Mouse (Mus musculus) hindlimb bud, embryonic 11.5 days (tissue): Measurements from ENCODE around the gene Upk1a.

Source experiments
- DNase-seq: peaks from one replicate; pipeline ENCODE4 v3.0.0-alpha.2; 2012; ENCODE audit warnings: low read depth, low spot score; ENCODE audit errors: extremely low spot score

Gene Upk1a

DNA sequence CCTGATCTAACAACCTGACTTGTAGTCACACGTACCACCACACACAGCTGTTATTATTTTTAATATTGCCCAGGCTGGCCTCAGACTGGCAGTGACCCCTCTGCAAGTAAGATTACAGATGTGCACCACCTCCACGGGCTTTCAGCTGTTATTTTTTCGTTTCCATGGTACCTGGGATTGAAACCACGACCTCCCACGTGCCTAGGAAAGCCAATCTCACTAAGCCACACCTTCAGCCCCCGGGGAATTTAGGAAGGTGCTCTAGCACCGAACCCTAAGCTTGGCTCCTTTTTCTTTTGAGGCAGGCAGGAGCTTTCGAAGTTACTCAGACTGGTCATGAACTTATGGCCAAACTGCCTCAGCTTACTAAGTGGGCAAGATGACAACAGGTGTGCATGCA lies 8.2 kb downstream of the Upk1a start:
- DNase-seq = no peak

DNA sequence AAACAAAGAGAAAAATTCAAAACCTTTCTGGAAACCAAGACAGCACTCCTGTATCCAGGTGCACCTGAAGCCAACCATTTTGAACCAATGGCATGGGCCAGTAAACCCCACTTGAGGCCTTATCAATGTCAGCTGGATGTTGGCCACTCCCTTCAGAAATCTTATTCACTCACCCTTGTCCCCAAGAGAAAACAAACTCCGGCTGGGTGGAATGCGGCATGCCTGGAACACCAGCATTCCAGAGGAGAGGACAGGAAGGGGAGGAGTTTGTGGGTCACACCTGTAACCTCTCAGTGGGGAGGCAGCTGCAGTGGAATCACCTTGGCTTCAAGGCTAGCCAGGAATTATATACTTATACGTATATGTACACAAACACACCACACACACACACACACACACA lies 10.1 kb downstream of the Upk1a start:
- DNase-seq = no peak

DNA sequence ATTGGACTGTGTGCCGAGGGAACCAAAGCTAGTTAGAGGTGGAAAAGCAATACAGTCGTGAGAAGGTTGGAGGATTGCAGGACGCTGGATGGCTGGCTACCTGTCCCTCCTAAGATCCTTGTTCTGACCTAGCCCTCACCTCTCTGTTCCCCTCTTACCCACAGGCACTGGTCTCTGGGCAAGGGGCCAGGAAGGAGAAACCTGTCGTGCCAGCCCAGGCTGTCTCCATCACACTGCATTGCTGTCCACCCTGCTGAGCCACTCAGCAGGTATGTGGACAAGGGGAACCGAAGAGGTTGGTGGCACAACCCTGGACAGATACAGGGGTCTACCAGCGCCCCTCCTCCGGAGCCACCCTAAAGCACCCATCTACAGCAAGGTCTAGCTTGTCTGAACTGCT lies 12.0 kb downstream of the Upk1a start:
- DNase-seq = no peak

DNA sequence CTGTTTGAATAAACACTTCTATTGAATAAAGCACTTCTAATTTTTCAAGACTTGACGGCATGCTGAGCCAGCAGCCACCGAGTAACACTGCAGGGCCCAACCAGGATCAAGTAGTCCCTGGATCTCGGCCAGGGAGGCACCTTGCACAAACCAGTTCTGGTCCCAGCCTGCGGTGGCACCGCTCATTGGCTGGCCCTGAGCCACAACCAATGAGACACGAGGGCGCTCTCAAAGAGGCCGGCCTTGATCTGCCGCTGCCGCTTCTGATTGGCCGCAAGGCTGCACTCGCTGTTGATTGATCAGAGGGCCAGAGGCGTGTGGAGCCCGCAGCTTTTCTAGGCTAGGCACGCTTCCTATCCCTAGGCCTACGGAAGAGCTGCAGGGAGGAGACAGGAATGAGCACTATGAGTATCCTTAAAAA lies 12.7 kb downstream of the Upk1a start:
- no peak for DNase-seq

DNA sequence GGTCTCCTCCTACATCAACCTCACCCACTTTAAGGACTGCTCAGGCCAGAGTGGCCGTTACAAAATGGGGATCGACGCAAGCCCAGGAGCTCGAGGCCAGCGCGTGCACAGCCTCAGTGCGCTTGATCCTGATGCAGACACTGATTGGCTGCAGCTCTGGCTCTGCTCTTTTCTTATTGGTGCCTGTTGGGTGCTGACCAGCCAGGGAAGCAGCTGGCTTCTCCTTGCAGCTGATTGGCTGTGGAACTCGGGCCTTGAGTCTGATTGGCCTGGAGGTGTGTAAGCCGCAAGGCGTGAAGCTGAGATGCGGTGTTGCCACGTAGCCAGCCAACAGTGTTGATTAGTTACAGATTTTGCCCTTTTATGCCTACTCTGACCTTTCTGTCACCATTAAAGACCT lies 13.9 kb downstream of the Upk1a start, which contains the start of gene Zbtb32:
TSS of gene Zbtb32 (minus strand) at position 124 of the 400 bp plus-strand sequence.
- no peak for DNase-seq

DNA sequence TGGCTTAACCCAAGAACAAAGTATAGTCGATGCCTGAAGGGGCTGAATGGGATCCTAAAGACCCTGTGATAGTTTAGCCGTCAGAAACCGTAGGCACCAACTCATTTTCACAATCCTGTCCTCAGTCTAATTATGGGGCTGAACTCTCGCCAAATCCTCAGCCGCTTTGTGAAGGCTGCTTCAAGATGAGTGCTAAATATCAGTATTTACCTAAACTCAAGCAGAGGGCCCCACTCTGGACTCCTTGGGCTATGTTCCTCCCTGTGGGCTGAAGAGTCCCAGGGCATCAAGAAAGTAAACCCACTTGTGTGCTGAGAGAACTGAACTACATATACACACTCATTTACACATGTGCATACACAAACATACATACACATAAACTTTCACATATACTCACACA lies 15.8 kb downstream of the Upk1a start:
- DNase-seq = no peak

DNA sequence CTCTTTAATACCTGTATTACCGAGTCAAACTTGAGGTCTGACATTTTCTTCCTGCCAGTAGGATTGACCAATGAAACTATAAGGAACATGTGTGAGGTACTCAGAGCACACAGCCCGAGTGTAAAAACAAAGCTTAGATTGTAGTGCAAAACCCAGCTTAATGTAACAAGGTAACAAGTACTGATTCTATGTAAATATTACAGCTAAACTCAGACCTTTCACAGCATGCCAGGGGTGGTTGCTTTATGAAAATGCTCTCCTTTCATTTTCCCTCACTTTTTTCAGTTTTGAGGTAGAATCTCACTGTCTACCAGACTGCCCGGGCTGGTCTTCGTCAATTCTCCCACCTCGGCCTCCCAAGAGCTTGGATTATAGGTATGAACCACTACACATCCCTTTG lies 16.6 kb downstream of the Upk1a start:
- no peak for DNase-seq

DNA sequence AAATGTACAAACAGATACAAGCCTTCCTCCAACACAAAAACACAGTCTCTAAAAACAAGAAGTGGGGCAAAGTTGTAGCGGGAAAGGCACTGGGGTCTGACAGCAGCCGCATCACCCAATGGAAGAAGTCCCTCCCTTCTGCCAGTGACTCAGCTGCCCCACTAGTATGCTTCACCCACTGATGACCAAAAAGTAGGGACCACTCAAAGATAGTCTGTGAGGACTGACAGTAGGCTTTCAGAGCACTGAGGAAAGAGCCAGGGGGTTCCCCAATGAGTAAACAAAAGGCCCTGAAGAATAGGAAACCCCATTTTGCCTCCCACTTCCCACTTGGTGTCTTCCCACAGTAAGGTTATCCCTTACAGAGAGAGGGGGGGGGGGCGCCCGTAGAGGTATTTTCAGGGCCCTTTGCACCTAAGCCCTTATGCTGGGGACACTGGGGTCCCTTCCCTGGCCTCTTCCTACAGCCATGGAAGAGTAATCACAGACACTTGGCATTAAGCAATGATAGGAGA lies 18.1 kb downstream of the Upk1a start:
- DNase-seq = no peak

DNA sequence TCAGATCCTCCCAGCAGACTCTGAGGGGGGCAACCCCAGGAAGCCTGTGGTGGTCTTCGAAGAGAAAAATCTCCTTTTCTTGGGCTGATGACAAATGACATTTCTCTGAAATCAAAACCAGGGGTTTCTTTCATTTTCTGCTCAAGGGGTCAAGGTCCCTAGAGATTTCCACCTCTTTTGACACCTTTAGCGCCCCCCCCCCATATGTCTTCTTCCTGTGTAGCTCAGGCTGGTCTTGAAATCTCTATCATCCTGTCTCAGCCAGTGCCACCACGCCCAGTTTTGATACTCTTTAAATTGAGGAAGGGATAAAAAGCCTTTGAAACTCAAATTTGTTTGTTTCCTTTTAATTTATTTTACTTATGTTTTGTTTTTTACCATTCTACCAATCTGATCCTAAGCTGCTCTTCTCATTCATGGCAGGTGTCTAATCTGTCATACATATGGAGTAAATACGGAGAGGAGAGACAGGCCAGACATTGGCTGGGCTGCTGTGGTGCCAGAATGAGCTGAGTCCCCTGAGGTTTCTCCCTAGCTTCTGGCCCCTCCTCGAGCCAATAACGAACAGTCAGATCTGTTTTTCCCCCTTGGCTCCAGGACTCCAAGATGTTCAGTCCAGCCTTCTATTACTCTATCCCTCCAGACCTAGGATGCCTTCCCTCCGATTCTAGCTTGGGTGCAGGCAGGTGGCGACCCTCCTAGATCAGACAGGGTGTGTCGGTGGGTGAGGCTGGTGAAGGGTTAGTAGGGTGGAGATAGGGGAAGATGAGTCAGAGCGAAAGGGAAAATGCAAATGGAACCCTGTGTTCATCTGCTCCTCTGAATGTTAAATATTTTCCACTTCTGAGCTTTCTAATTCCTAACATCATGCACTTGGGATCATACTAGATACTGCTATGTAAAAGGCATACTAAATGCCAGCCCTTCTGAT lies 18.8 kb downstream of the Upk1a start:
- DNase-seq = no peak

DNA sequence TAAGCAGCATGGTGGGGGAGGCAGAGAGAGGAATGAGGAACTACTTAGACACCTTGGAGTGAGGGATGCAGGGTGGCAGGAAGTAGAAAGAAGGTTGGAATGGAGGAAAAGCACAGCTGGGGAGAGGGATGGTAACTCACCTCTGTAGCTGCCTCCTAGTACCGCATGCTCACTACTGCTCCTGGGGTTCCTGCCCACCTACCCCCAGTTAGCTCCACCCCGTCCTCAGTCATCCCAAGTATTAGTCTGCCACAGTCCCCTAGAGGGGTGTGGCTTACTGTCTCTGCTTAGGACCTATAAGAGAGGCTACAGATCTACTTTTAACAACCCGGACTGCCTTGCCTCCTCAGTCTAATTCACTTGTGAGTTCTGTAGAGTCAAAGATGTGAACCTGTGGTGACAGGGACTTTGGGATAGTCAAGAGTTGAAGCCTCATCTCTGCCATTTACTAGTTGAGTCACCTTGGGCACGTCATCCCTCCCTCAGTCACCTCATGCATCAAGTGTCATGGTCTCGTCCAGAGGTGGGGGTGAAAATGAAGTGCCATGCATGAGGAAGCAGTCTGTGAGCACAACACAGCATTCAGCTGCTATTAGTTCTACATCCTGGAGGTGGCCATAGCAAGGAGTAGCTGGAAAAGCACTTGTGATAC lies 19.7 kb downstream of the Upk1a start:
- no peak for DNase-seq

DNA sequence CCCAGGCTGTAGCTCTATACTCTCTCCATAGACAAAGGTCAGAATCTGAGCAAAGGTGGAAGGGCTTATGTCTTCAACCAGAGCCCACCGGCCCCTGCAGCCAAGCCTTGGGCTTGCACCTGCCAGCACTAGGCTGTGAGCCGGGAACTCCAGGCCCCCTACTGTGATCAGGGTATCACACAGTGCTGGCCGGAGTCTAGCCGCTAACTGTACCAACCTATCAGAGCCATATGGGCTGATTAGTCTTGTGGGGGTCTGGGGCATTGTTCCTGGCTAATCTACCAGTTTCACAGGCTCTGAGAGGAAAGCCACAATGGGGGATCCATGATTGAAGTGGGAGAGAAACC lies 21.1 kb downstream of the Upk1a start:
- DNase-seq = no peak

DNA sequence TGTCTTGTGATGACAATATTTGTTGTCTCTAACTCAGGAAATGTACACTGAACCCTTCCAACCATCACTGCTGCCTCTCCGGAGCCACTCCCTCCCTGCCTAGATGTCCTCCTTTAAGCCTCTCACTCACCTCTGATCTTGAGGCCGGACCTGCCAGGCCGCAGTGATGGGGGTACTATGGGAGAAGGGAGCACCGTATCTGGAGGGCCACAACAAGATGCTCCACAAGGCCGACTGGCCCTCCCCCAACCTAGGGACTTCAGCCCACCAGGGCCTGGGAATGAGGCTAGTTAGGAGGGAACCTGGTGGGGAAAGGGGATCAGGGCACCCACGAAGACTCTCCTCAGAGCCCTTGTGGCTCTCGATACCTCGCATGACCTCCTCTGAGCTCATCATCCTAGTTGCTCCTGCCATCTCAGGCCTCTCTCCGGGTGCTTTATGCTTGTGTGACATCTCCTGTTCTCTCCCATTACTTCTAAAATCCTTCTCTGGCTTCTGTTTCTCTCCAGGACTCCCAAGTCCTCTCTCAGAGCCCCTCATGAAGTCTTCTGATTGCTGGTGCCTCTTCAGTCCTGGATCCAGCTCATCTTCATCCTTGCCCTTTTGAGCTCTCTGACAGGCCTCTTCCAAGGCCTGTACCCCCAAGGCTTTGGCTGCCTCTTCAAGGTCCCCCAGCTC lies 21.6 kb downstream of the Upk1a start:
- DNase-seq = no peak

DNA sequence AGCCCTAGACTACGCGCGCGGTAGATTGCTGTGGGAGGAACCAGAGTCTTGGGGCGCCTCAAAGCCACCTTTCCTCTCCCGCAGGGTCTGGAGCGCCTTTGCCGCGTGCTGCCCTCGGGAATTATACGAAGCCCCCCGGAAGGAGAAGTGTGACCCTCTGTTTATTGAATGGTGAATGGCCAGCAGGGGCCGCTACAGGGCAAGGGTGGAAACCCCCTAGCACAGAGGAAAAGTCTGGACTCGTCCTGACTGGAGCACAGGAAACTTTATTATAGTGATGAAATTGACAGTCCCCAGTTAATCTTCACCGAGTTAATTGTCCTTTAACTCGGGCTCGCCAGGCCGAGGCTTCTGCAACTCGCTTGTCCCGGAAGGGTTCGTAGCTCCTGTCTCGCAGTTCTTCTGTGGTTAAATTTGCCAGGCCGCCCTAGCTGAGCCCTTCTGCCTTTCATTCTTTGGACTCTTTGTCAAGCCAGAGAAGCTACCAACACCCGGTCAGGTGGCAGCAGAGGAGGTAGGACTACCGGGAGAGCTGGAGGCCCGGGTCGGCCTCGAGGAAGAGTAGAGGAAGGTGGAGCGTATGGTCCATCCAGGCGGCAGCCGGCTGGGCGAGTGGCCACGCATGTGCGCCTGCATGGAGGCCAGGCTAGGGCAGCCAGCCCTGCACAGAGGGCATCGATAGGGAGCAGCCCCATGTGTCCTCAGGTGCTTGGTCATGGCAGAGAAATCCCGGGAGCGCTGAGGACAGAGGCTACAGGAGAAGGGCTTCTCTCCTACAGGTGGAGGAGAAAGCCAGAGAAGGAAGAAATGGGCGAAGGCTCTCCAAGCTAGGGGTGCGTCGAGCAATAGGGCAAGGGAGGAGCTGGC lies 23.0 kb downstream of the Upk1a start:
- peak; percentile 67 for DNase-seq

DNA sequence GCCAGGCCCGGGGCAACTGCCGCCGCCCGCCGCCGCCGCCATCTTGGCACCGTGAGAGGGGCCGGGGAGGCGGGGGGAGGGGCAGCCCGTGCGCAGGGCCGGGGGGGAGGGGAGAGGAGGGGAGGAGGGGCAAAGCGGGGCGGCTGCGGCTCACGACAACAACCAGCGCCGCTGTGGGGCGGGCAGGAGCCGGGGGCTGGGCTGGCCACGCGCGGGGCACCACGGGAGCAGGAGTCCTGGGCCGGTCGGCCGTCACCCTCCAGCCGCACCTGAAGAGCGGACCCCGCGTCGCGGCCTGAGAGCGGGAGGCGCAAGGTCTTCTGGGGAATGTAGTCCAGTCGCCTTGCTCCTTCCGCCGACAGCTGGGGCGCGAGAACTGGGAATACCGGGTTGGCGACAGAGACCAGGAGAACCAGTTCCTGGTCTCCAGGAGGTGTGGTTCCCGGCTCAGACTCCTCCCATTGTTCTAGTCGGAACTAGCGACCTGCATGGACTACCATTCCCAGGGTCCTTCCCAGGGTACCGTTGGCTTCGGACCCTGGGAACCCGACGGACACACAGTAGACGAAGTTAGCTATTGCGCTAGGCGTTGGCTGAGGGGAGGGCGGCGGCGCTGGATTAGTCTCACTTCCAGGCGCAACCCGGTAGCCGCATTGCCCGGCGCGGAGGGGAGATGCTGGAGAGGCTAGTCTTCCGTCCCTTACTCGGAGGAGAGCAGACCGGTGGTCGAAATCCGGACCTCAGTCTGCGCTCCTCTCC lies 23.8 kb downstream of the Upk1a start, which contains the start of gene Kmt2b:
TSS of gene Kmt2b (minus strand) at position 51 of the 759 bp plus-strand sequence.
- peak; percentile 85 for DNase-seq

DNA sequence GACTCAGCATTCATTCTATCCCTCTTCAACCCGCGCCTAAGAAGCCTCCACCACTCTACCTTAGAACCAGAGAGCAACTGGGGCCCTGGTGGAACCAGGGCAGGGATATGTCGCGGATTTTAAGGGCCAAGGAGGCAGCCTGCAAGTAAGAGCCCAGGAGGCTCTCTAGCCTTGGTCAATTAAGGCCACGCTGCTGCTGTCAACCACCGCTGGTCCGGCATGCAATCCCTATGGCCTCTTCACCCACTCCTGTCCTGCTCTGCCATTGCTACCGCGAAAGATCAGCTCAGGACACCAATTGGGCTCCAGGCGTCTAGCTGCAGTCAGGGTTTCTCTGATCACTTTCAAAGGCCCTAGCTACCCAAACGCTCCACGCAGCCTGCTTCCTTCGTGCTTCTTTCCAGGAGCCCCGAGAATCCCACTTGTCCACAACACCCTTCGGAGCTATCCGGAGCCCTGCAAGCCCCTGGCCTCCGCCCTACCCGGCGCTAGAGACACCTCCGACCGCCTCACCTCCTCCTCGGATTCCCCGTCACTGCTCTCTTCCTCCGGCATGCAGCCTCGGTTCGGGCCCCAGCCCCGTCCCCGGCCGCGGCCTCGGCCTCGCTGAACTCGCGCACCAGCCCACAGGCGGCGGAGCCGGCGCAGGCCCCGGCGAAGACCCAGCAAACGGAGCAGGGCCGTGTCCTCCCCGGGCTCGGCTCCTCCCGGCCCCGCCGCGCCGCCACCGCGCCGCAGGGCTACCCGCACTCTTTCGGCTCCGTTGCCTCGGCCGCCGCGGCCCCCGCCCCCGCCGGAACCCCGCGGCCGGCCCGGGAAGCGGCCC lies 24.6 kb downstream of the Upk1a start:
- no peak for DNase-seq

DNA sequence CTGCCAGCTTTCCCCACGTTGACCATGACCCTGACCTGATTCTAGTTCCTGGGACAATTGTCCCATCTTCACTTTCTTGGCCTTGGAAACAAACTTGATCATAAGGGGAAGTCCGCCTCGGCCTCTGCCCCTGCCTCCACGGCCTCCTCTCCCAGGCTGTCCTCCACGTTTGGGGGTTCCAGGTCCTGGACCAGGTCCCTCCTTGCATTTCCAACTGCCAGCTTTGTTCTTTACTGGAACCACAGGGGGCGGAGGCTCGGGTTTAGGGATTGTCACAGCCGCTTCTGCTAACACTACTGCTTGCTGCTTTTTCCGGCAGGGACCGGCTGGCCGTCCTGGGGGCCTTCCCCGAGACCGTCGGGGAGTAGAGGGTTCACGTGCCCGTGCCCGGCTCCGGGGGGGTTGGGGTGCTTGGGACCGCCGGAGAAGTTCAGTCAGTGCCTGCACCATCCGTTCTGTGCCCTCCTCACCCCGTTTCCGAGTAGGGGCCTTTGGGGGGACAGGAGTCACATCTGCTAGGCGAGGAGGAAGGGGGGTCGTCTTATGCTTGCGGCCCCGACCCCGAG lies 26.1 kb downstream of the Upk1a start:
- no peak for DNase-seq

DNA sequence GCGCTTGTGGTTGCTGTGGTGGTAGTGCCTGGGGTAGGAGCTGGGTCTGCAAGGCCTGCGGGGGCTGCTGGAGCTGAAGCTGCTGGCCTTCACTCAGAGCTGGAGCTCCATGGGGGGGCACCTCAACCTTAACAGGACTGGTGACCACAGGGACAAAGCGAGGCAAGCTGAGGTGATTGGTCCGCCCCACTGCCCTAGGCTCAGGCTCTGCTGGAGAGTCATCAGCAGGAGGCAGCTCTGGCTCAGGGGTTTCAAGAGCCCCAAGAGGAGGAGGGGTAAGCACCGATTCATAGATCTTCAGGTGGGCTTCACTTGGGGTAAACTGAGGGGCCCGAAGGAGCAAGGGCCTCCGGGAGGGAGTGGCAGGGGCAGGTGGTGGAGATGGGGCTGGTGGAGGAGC lies 27.5 kb downstream of the Upk1a start:
- no peak for DNase-seq

DNA sequence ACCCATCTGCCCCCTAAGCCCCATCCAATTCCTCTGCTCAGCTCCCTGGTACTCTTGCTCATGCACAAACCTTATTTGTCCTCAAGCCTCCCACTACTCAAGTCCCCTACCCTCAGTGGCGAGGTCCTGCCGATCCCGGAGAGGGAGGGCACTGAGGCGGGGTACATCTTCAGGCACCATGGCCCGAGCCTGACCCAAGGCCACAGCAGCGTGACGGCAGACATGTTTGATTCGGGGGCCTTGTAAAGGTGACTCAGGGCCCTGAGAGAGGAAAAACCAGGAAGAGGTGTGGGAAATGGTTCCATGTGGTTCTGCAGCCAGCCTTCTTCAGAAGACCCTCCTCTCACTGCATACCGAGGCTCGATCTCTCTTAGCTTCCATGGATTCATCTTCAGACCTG lies 28.3 kb downstream of the Upk1a start:
- no peak for DNase-seq

DNA sequence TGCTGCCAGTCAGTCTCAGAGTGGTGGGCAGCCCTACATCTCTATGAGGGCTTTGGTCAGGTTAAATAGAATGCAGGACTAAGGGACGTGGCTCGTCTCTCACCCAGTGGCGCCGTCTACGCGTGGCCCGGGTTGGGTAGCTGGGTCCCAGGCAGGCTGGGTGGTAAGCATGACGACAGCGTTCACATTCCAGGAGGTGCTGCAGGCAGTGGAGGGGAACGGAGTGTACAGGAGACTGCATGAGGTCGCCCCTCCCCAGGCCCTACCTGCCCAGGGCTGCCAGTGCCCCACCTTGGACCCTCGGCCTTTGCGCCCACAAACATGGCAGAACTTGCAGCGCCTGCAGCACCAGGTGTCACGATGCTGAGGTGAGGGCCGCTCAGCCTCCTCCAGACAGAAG lies 31.1 kb downstream of the Upk1a start:
- no peak for DNase-seq
